Mouse (Mus musculus): ENCODE data around the gene Grik4. TPM values are rescaled to one million over a fixed set of nuclear protein-coding genes. Genes with fewer than 3 reads are reported as not detected.

The Grik4 gene
- polyA plus RNA-seq, 1 experiment from 2014 or later, result 4.4 TPM

GRCm38 (mm10) chr9:42943057-42943529, 1.2 kb downstream of the Grik4 start:
- Histone ChIP-seq H3K4me1 (peaks cover 13% of the 10 kb centered on the region), H3K27ac (replicated peaks) (no peak overlapping the region), H3K4me2 (replicated peaks) (peak overlapping the region; percentile 88), H3K27me3 (no peaks in the 10 kb centered on the region), H3K36me3 (no peaks in the 10 kb centered on the region), H3K4me3 (peak overlapping the region; percentile 53), H3K9me3 (no peaks in the 10 kb centered on the region), H3K9ac (replicated peaks) (peak overlapping the region; percentile 61; the same call in 1 of the 2 replicates)
- peak; percentile 28 for ATAC-seq (replicated peaks)
- 2% methylated on average over 9 of the region's 9 CpGs for WGBS

DNA sequence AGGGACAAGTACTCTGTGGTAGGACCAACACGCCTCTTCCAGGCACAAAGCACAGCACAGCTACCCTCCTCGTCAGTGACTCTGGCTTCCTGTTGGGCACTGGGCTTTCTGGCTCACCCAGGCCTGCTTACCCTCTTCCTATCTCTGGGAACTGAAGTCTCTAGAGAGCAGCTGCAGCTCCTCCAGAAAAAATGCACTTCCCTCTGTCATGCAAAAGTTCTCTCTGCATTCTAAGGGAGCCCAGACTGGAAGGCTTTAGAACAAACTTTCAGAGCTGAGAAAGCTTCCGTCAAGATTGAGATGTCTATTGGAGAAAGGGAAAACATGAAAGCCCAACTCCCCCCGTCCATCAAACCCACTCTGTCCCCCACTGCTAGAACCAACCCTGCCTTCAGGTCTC, 2.1 kb downstream of the Grik4 start:
- Histone ChIP-seq H3K4me2 (replicated peaks) (no peak overlapping the region), H3K9me3 (no peaks in the 10 kb centered on the region), H3K9ac (replicated peaks) (no peak overlapping the region), H3K4me1 (peaks cover 13% of the 10 kb centered on the region), H3K4me3 (no peak overlapping the region), H3K27me3 (no peaks in the 10 kb centered on the region), H3K36me3 (no peaks in the 10 kb centered on the region), H3K27ac (replicated peaks) (no peak overlapping the region)
- WGBS, result 54% methylated on average over 4 of the region's 4 CpGs
- no peak for ATAC-seq (replicated peaks)

DNA sequence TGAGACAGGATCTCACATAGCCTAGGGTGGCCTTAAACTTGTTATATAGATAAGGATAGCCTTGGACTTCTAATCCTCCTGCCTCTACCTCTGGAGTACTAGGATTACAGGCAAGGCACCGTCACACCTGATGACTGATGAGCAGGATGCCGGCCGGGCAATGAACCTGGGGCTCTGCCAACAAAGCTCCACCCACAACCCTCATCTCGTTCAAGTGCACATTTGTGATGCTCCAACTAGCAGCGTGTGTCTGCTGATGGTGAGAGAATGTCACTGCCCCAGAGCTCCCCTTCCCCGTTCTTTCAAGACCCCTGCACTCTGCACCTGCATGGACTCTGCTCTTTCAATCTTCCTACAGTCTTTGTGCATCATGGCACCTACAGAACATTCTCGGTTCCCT, 12.1 kb downstream of the Grik4 start:
- no peaks in the 10 kb centered on the region for H3K4me1 ChIP-seq
- 33% methylated on average over 7 of the region's 7 CpGs for WGBS
- no peaks in the 10 kb centered on the region for H3K36me3 ChIP-seq
- no peaks in the 10 kb centered on the region for H3K27me3 ChIP-seq
- H3K4me2 ChIP-seq (replicated peaks), result no peak overlapping the region
- ATAC-seq (replicated peaks), result no peak
- no peak overlapping the region for H3K9ac ChIP-seq (replicated peaks)
- H3K27ac ChIP-seq (replicated peaks), result no peak overlapping the region
- no peak overlapping the region for H3K4me3 ChIP-seq
- H3K9me3 ChIP-seq, result no peaks in the 10 kb centered on the region

- 66% methylated on average over 10 of the region's 10 CpGs for WGBS
- Histone ChIP-seq H3K27ac (replicated peaks) (no peak overlapping the region), H3K4me3 (no peak overlapping the region), H3K27me3 (no peaks in the 10 kb centered on the region), H3K4me1 (no peaks in the 10 kb centered on the region), H3K4me2 (replicated peaks) (no peak overlapping the region), H3K9me3 (no peaks in the 10 kb centered on the region), H3K36me3 (no peaks in the 10 kb centered on the region), H3K9ac (replicated peaks) (no peak overlapping the region)
- ATAC-seq (replicated peaks), result no peak
Measured at GRCm38 (mm10) chr9:42927498-42927897, 16.8 kb downstream of the Grik4 start.

DNA sequence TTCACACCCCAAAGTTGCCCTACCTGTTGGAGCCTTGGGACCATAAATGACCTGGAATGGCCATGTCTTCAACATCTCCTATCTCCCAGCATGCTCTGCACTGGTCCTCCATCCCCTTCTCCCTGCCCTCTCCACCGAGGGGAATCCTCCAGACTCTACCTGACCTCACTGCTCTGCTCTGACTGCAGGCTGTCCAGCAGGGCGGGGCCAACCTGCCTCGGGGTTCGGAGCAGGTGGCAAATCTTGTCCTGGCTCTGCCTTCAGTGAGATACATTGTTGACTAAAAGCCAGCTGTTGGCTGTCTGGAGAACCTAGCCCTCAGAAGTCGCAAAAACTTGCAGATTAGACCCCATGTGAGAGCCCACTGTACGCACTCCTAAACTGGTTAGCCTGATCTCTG, 17.7 kb downstream of the Grik4 start:
- no peak overlapping the region for H3K27ac ChIP-seq (replicated peaks)
- no peak overlapping the region for H3K4me2 ChIP-seq (replicated peaks)
- H3K4me1 ChIP-seq, result no peaks in the 10 kb centered on the region
- no peak overlapping the region for H3K9ac ChIP-seq (replicated peaks)
- H3K27me3 ChIP-seq, result no peaks in the 10 kb centered on the region
- 89% methylated on average over 6 of the region's 6 CpGs for WGBS
- no peak for ATAC-seq (replicated peaks)
- H3K9me3 ChIP-seq, result no peaks in the 10 kb centered on the region
- no peak overlapping the region for H3K4me3 ChIP-seq
- H3K36me3 ChIP-seq, result no peaks in the 10 kb centered on the region

- Histone ChIP-seq H3K36me3 (no peaks in the 10 kb centered on the region), H3K4me1 (peaks cover 4% of the 10 kb centered on the region; the same call in 1 of the 2 replicates), H3K27me3 (no peaks in the 10 kb centered on the region), H3K9me3 (no peaks in the 10 kb centered on the region), H3K4me2 (replicated peaks) (no peak overlapping the region), H3K4me3 (no peak overlapping the region), H3K9ac (replicated peaks) (no peak overlapping the region), H3K27ac (replicated peaks) (no peak overlapping the region)
- 60% methylated on average over 4 of the region's 4 CpGs for WGBS
- no peak for ATAC-seq (replicated peaks)
Measured at GRCm38 (mm10) chr9:42921830-42922229, 22.5 kb downstream of the Grik4 start.

- Histone ChIP-seq H3K36me3 (no peaks in the 10 kb centered on the region), H3K4me3 (no peak overlapping the region), H3K4me1 (peaks cover 4% of the 10 kb centered on the region; the same call in 1 of the 2 replicates), H3K9ac (replicated peaks) (no peak overlapping the region), H3K27me3 (no peaks in the 10 kb centered on the region), H3K4me2 (replicated peaks) (no peak overlapping the region), H3K27ac (replicated peaks) (no peak overlapping the region), H3K9me3 (no peaks in the 10 kb centered on the region)
- 43% methylated on average over 7 of the region's 7 CpGs for WGBS
- ATAC-seq (replicated peaks), result no peak
Measured at GRCm38 (mm10) chr9:42920190-42920589, 24.1 kb downstream of the Grik4 start.

- Histone ChIP-seq H3K4me2 (replicated peaks) (no peak overlapping the region), H3K9me3 (no peaks in the 10 kb centered on the region), H3K9ac (replicated peaks) (no peak overlapping the region), H3K27me3 (no peaks in the 10 kb centered on the region), H3K27ac (replicated peaks) (no peak overlapping the region), H3K4me1 (peaks cover 6% of the 10 kb centered on the region), H3K36me3 (no peaks in the 10 kb centered on the region), H3K4me3 (no peak overlapping the region)
- 78% methylated on average over 7 of the region's 7 CpGs for WGBS
- ATAC-seq (replicated peaks), result no peak
Measured at GRCm38 (mm10) chr9:42917911-42918310, 26.4 kb downstream of the Grik4 start.

DNA sequence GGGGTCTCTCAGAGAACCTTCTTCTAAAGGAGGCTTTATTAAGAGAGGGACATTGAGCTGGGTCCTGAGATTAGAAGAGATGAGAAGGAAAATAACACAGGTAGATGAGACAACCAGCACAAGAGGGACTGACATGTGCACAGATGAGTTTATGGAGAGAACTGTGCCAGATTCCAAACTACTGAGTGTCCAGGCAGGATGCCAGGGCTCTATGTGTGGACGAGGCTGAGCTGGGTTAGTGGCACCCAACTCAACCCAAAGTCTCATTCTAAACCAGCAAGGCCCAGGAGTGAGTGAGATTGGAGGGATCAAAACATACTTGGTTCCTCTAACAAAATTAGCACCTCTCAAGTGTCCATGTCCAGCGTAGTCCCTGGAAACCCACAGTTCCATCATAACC, 31.1 kb downstream of the Grik4 start:
- Histone ChIP-seq H3K27me3 (no peaks in the 10 kb centered on the region), H3K4me2 (replicated peaks) (no peak overlapping the region), H3K4me3 (no peak overlapping the region), H3K9ac (replicated peaks) (no peak overlapping the region), H3K9me3 (no peaks in the 10 kb centered on the region), H3K27ac (replicated peaks) (no peak overlapping the region), H3K4me1 (peaks cover 7% of the 10 kb centered on the region; the same call in 1 of the 2 replicates), H3K36me3 (no peaks in the 10 kb centered on the region)
- 79% methylated on average over 2 of the region's 2 CpGs for WGBS
- no peak for ATAC-seq (replicated peaks)

GRCm38 (mm10) chr9:42908657-42909313, 35.5 kb downstream of the Grik4 start:
- H3K9me3 ChIP-seq, result no peaks in the 10 kb centered on the region
- no peak for ATAC-seq (replicated peaks)
- H3K27me3 ChIP-seq, result no peaks in the 10 kb centered on the region
- peaks cover 9% of the 10 kb centered on the region; the same call in 1 of the 2 replicates for H3K4me1 ChIP-seq
- WGBS, result 54% methylated on average over 8 of the region's 8 CpGs
- no peak overlapping the region for H3K27ac ChIP-seq (replicated peaks)
- H3K9ac ChIP-seq (replicated peaks), result no peak overlapping the region
- H3K36me3 ChIP-seq, result no peaks in the 10 kb centered on the region
- H3K4me2 ChIP-seq (replicated peaks), result no peak overlapping the region
- no peak overlapping the region for H3K4me3 ChIP-seq

DNA sequence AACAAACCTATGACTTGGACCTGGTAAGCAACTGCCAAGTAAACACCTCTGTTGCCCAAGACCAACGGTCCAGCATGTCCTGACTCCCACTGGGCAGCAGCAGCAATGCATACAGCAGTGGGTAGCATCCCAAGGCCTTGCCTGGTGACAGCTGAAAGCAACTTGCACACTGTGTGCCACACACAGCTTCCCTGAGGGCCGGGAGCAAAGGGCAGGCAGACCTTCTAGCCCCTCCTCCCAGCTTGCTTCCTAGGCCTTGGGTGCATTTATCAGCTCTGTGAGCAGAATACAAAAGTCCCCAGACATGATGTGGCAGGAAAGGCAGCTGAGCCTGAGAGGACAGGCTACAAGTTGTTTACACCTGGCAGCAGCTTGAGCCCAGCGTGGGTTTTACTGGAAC, 37.3 kb downstream of the Grik4 start:
- Histone ChIP-seq H3K4me2 (replicated peaks) (no peak overlapping the region), H3K27me3 (no peaks in the 10 kb centered on the region), H3K9ac (replicated peaks) (no peak overlapping the region), H3K4me3 (no peak overlapping the region), H3K9me3 (no peaks in the 10 kb centered on the region), H3K27ac (replicated peaks) (no peak overlapping the region), H3K36me3 (no peaks in the 10 kb centered on the region), H3K4me1 (0 out of 2 replicates have a peak, but pooled peaks cover 3% of the 10 kb centered on the region)
- no peak for ATAC-seq (replicated peaks)
- 35% methylated on average over 3 of the region's 3 CpGs for WGBS

- peak; percentile 17 for ATAC-seq (replicated peaks)
- Histone ChIP-seq H3K4me2 (replicated peaks) (peak overlapping the region; percentile 97), H3K36me3 (no peaks in the 10 kb centered on the region), H3K9me3 (no peaks in the 10 kb centered on the region), H3K4me1 (peaks cover 27% of the 10 kb centered on the region), H3K4me3 (peak overlapping the region; percentile 52), H3K9ac (replicated peaks) (peak overlapping the region; percentile 57), H3K27ac (replicated peaks) (no peak overlapping the region), H3K27me3 (no peaks in the 10 kb centered on the region)
- 2% methylated on average over 11 of the region's 11 CpGs for WGBS
Measured at GRCm38 (mm10) chr9:42898091-42898591, 46.2 kb downstream of the Grik4 start.
